Mouse (Mus musculus) brain, embryonic 14.5 days (tissue): ENCODE data around the gene Gm17349.

ENCODE experiments used
- CTCF ChIP-seq: fragments of 200-500 bp; IDR thresholded peaks from 2 replicates; pipeline ENCODE4 v1.5.1; 2012; ENCODE audit warnings: inconsistent platforms, mild to moderate bottlenecking, moderate library complexity, borderline replicate concordance; ENCODE audit not compliant: insufficient read depth, insufficient read length; ENCODE audit errors: extremely low read depth
- POLR2A ChIP-seq: fragments of 200-500 bp; IDR thresholded peaks from 2 replicates; pipeline ENCODE4 v1.6.1; 2012; ENCODE audit warnings: mild to moderate bottlenecking, inconsistent platforms, borderline replicate concordance; ENCODE audit not compliant: poor library complexity, insufficient read depth, insufficient read length, severe bottlenecking; ENCODE audit errors: extremely low read depth

- TF ChIP-seq CTCF (no peak), POLR2A (no peak)
Measured at GRCm38 (mm10) chr15:99721921-99722743, 16.8 kb upstream of the Gm17349 start.
